Mouse (Mus musculus): ENCODE measurements around the gene Rsph6a. TPM values are rescaled to one million over a fixed set of nuclear protein-coding genes. Genes with fewer than 3 reads are reported as not detected.

Rsph6a gene
- polyA plus RNA-seq, 1 experiment from 2014 or later = not detected

- Histone ChIP-seq H3K4me1 (ENCODE audit: control insufficient read depth in 2 of 2, insufficient read depth in 2 of 2, low read length in 2 of 2) (peaks cover 36 to 49% of the 10 kb centered on the region in 2 experiments), H3K4me3 (ENCODE audit: control insufficient read depth in 1 of 2, insufficient read depth in 1 of 2, low read depth in 1 of 2, low read length in 2 of 2) (no peak overlapping the region)
Measured at GRCm38 (mm10) chr7:19086760-19087159, 32.3 kb downstream of the Rsph6a start.

GRCm38 (mm10) chr7:19088813-19089212 lies 34.3 kb downstream of the Rsph6a start:
- Histone ChIP-seq H3K9me3 (ENCODE audit: control insufficient read depth, low read length) (no peaks in the 10 kb centered on the region), H3K4me3 (ENCODE audit: control insufficient read depth in 1 of 2, insufficient read depth in 1 of 2, low read depth in 1 of 2, low read length in 2 of 2) (no peak overlapping the region), H3K4me1 (ENCODE audit: control insufficient read depth in 2 of 2, insufficient read depth in 2 of 2, low read length in 2 of 2) (peaks cover 40 to 46% of the 10 kb centered on the region in 2 experiments), H3K36me3 (ENCODE audit: control insufficient read depth, insufficient read depth, low read length) (peaks cover 51% of the 10 kb centered on the region), H3K4me2 (ENCODE audit: low read length) (no peak overlapping the region), H3K9ac (ENCODE audit: low read length) (no peak overlapping the region), H3K27me3 (ENCODE audit: control insufficient read depth, insufficient read depth, low read length) (no peaks in the 10 kb centered on the region), H3K27ac (replicated peaks in 1 of 2; ENCODE audit: control insufficient read depth in 1 of 2, insufficient read depth in 1 of 2, low read depth in 2 of 2, low read length in 2 of 2) (no peak overlapping the region)
- WGBS = 35% methylated on average over 10 of the region's 10 CpGs
- no peak for ATAC-seq (ENCODE audit: insufficient number of reproducible peaks, insufficient read depth, low FRiP score, low read depth)

More at GRCm38 (mm10) chr7:19086760-19087159, 32.3 kb downstream of the Rsph6a start:
- no peak overlapping the region for H3K9ac ChIP-seq (ENCODE audit: low read length)
- H3K27me3 ChIP-seq (ENCODE audit: control insufficient read depth, insufficient read depth, low read length) = no peaks in the 10 kb centered on the region
- no peaks in the 10 kb centered on the region for H3K9me3 ChIP-seq (ENCODE audit: control insufficient read depth, low read length)
- peaks cover 62% of the 10 kb centered on the region for H3K36me3 ChIP-seq (ENCODE audit: control insufficient read depth, insufficient read depth, low read length)
- no peak overlapping the region for H3K4me2 ChIP-seq (ENCODE audit: low read length)
- ATAC-seq (ENCODE audit: insufficient number of reproducible peaks, insufficient read depth, low FRiP score, low read depth) = no peak
- H3K27ac ChIP-seq (replicated peaks in 1 of 2; ENCODE audit: control insufficient read depth in 1 of 2, insufficient read depth in 1 of 2, low read depth in 2 of 2, low read length in 2 of 2) = no peak overlapping the region
- WGBS = 71% methylated on average over 18 of the region's 18 CpGs

- WGBS = 48% methylated on average over 17 of the region's 17 CpGs
- H3K27ac ChIP-seq (replicated peaks in 1 of 2; ENCODE audit: control insufficient read depth in 1 of 2, insufficient read depth in 1 of 2, low read depth in 2 of 2, low read length in 2 of 2) = peak overlapping the region; percentile 92 to 100; a peak in 2 of 4 replicates
- H3K9me3 ChIP-seq (ENCODE audit: control insufficient read depth, low read length) = no peaks in the 10 kb centered on the region
- peak overlapping the region; percentile 66; the same call in 1 of the 2 replicates for H3K9ac ChIP-seq (ENCODE audit: low read length)
- peaks cover 52% of the 10 kb centered on the region for H3K36me3 ChIP-seq (ENCODE audit: control insufficient read depth, insufficient read depth, low read length)
- H3K4me3 ChIP-seq (ENCODE audit: control insufficient read depth in 1 of 2, insufficient read depth in 1 of 2, low read depth in 1 of 2, low read length in 2 of 2) = no peak overlapping the region
- H3K4me2 ChIP-seq (ENCODE audit: low read length) = peak overlapping the region; percentile 87
- H3K27me3 ChIP-seq (ENCODE audit: control insufficient read depth, insufficient read depth, low read length) = no peaks in the 10 kb centered on the region
- H3K4me1 ChIP-seq (ENCODE audit: control insufficient read depth in 2 of 2, insufficient read depth in 2 of 2, low read length in 2 of 2) = peaks cover 29 to 30% of the 10 kb centered on the region in 2 experiments
- no peak for ATAC-seq (ENCODE audit: insufficient number of reproducible peaks, insufficient read depth, low FRiP score, low read depth)
Measured at GRCm38 (mm10) chr7:19091913-19092312, 37.4 kb downstream of the Rsph6a start.

GRCm38 (mm10) chr7:19092381-19093173 lies 38.1 kb downstream of the Rsph6a start:
- H3K9me3 ChIP-seq (ENCODE audit: control insufficient read depth, low read length) = no peaks in the 10 kb centered on the region
- H3K4me1 ChIP-seq (ENCODE audit: control insufficient read depth in 2 of 2, insufficient read depth in 2 of 2, low read length in 2 of 2) = peaks cover 30 to 37% of the 10 kb centered on the region in 2 experiments
- H3K36me3 ChIP-seq (ENCODE audit: control insufficient read depth, insufficient read depth, low read length) = peaks cover 52% of the 10 kb centered on the region
- H3K4me3 ChIP-seq (ENCODE audit: control insufficient read depth in 1 of 2, insufficient read depth in 1 of 2, low read depth in 1 of 2, low read length in 2 of 2) = peak overlapping the region; percentile 48 to 79
- 7% methylated on average over 36 of the region's 38 CpGs for WGBS
- H3K27ac ChIP-seq (replicated peaks in 1 of 2; ENCODE audit: control insufficient read depth in 1 of 2, insufficient read depth in 1 of 2, low read depth in 2 of 2, low read length in 2 of 2) = peak overlapping the region; percentile 92 to 100
- peak overlapping the region; percentile 87 for H3K4me2 ChIP-seq (ENCODE audit: low read length)
- no peaks in the 10 kb centered on the region for H3K27me3 ChIP-seq (ENCODE audit: control insufficient read depth, insufficient read depth, low read length)
- peak overlapping the region; percentile 66 for H3K9ac ChIP-seq (ENCODE audit: low read length)
- ATAC-seq (ENCODE audit: insufficient number of reproducible peaks, insufficient read depth, low FRiP score, low read depth) = peak; percentile 40

GRCm38 (mm10) chr7:19093174-19093521 lies 38.7 kb downstream of the Rsph6a start:
- peak overlapping the region; percentile 92 to 100 for H3K27ac ChIP-seq (replicated peaks in 1 of 2; ENCODE audit: control insufficient read depth in 1 of 2, insufficient read depth in 1 of 2, low read depth in 2 of 2, low read length in 2 of 2)
- ATAC-seq (ENCODE audit: insufficient number of reproducible peaks, insufficient read depth, low FRiP score, low read depth) = peak; percentile 35
- H3K9ac ChIP-seq (ENCODE audit: low read length) = peak overlapping the region; percentile 66
- WGBS = 0% methylated on average over 10 of the region's 15 CpGs
- H3K4me3 ChIP-seq (ENCODE audit: control insufficient read depth in 1 of 2, insufficient read depth in 1 of 2, low read depth in 1 of 2, low read length in 2 of 2) = peak overlapping the region; percentile 48 to 79
- peak overlapping the region; percentile 87 for H3K4me2 ChIP-seq (ENCODE audit: low read length)
- no peaks in the 10 kb centered on the region for H3K27me3 ChIP-seq (ENCODE audit: control insufficient read depth, insufficient read depth, low read length)
- H3K36me3 ChIP-seq (ENCODE audit: control insufficient read depth, insufficient read depth, low read length) = peaks cover 51% of the 10 kb centered on the region
- H3K4me1 ChIP-seq (ENCODE audit: control insufficient read depth in 2 of 2, insufficient read depth in 2 of 2, low read length in 2 of 2) = peaks cover 30 to 42% of the 10 kb centered on the region in 2 experiments
- H3K9me3 ChIP-seq (ENCODE audit: control insufficient read depth, low read length) = no peaks in the 10 kb centered on the region

GRCm38 (mm10) chr7:19093537-19094385 lies 39.3 kb downstream of the Rsph6a start:
- H3K9ac ChIP-seq (ENCODE audit: low read length) = peak overlapping the region; percentile 96

GRCm38 (mm10) chr7:19094471-19094825 lies 40.0 kb downstream of the Rsph6a start, which contains the start of gene Six5:
TSS of gene Six5 (plus strand) at chr7:19094594.
- no peaks in the 10 kb centered on the region for H3K27me3 ChIP-seq (ENCODE audit: control insufficient read depth, insufficient read depth, low read length)
- peaks cover 30 to 45% of the 10 kb centered on the region in 2 experiments for H3K4me1 ChIP-seq (ENCODE audit: control insufficient read depth in 2 of 2, insufficient read depth in 2 of 2, low read length in 2 of 2)
- no peak; the same call in 1 of the 2 replicates for ATAC-seq (ENCODE audit: insufficient number of reproducible peaks, insufficient read depth, low FRiP score, low read depth)
- H3K27ac ChIP-seq (replicated peaks in 1 of 2; ENCODE audit: control insufficient read depth in 1 of 2, insufficient read depth in 1 of 2, low read depth in 2 of 2, low read length in 2 of 2) = peak within 1 kb of the TSS; percentile 99 to 100
- H3K9ac ChIP-seq (ENCODE audit: low read length) = peak within 1 kb of the TSS; percentile 96
- H3K4me3 ChIP-seq (ENCODE audit: control insufficient read depth in 1 of 2, insufficient read depth in 1 of 2, low read depth in 1 of 2, low read length in 2 of 2) = peak within 1 kb of the TSS; percentile 79 to 89
- peak within 1 kb of the TSS; percentile 87 for H3K4me2 ChIP-seq (ENCODE audit: low read length)
- 1% methylated on average over 25 of the region's 36 CpGs for WGBS
- no peaks in the 10 kb centered on the region for H3K9me3 ChIP-seq (ENCODE audit: control insufficient read depth, low read length)
- H3K36me3 ChIP-seq (ENCODE audit: control insufficient read depth, insufficient read depth, low read length) = peaks cover 45% of the 10 kb centered on the region

More at GRCm38 (mm10) chr7:19093537-19094385, 39.3 kb downstream of the Rsph6a start:
- WGBS = under 1% methylated on average over 45 of the region's 45 CpGs
- Histone ChIP-seq H3K9me3 (ENCODE audit: control insufficient read depth, low read length) (no peaks in the 10 kb centered on the region), H3K27ac (replicated peaks in 1 of 2; ENCODE audit: control insufficient read depth in 1 of 2, insufficient read depth in 1 of 2, low read depth in 2 of 2, low read length in 2 of 2) (peak overlapping the region; percentile 99 to 100), H3K27me3 (ENCODE audit: control insufficient read depth, insufficient read depth, low read length) (no peaks in the 10 kb centered on the region), H3K4me3 (ENCODE audit: control insufficient read depth in 1 of 2, insufficient read depth in 1 of 2, low read depth in 1 of 2, low read length in 2 of 2) (peak overlapping the region; percentile 79 to 89), H3K4me1 (ENCODE audit: control insufficient read depth in 2 of 2, insufficient read depth in 2 of 2, low read length in 2 of 2) (peaks cover 30 to 45% of the 10 kb centered on the region in 2 experiments), H3K4me2 (ENCODE audit: low read length) (peak overlapping the region; percentile 87), H3K36me3 (ENCODE audit: control insufficient read depth, insufficient read depth, low read length) (peaks cover 50% of the 10 kb centered on the region)
- ATAC-seq (ENCODE audit: insufficient number of reproducible peaks, insufficient read depth, low FRiP score, low read depth) = peak; percentile 78
